In the genomic region with DNA sequence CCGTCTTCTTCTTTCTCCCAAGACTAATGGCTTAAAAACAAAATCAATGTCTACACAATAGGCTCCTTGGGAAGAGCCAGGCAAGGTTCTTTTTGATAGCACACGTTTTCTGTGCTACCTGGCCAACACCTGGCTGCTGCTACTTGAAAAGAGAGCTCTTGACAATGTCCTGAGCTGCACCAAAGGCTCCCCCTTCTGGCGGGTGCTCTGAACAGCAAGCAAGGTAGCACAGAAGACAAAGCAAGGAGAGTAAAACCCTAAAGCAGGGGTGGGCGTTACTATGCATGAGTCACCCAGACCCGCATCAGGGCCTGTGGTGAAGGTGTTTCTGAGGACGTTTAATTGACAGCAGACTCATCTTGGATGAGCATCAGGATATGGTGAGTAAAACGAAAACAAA, we compare ENCODE assay signal across 10 mouse cellular contexts. TPM values are rescaled to one million over a fixed set of nuclear protein-coding genes. Genes with fewer than 3 reads are reported as not detected.
DNase-seq lines count a peak whose midpoint lies in the region; ATAC-seq lines count a peak whose summit lies in the region.
"Had no signal": no experiment of that assay in that cellular context is flagged by ENCODE, and none has a peak within 500 bp of the region (broad histone marks: within the 10 kb centered on the region; RNA-seq: fewer than 3 reads in every experiment).

No protein-coding gene starts in this region.

- H3K4me2 ChIP-seq in forebrain, embryonic 11.5 days (ENCODE audit: low read depth, low read length, severe bottlenecking), result no peak overlapping the region
- no peak overlapping the region for H3K4me2 ChIP-seq in forebrain, embryonic 13.5 days
- H3K4me2 ChIP-seq in midbrain, embryonic 13.5 days (replicated peaks), result no peak overlapping the region

- no peaks in the 10 kb centered on the region for H3K27me3 ChIP-seq in forebrain, embryonic 11.5 days (ENCODE audit: control insufficient read depth, insufficient read depth, low read length)
- H3K27me3 ChIP-seq in forebrain, embryonic 13.5 days, result no peaks in the 10 kb centered on the region
- no peaks in the 10 kb centered on the region for H3K27me3 ChIP-seq in midbrain, embryonic 10.5 days (ENCODE audit: low read depth, poor library complexity, severe bottlenecking)
- no peaks in the 10 kb centered on the region for H3K27me3 ChIP-seq in midbrain, embryonic 13.5 days

- H3K36me3 ChIP-seq in forebrain, embryonic 11.5 days (ENCODE audit: control insufficient read depth, insufficient read depth, low read length), result no peaks in the 10 kb centered on the region
- no peaks in the 10 kb centered on the region for H3K36me3 ChIP-seq in forebrain, embryonic 13.5 days (ENCODE audit: poor library complexity, severe bottlenecking)
- no peaks in the 10 kb centered on the region for H3K36me3 ChIP-seq in midbrain, embryonic 10.5 days
- H3K36me3 ChIP-seq in midbrain, embryonic 13.5 days, result no peaks in the 10 kb centered on the region

- H3K27ac ChIP-seq in forebrain, embryonic 11.5 days (ENCODE audit: low read depth, low read length), result no peak overlapping the region
- H3K27ac ChIP-seq in forebrain, embryonic 13.5 days, result no peak overlapping the region
- H3K27ac ChIP-seq in midbrain, embryonic 10.5 days (replicated peaks), result no peak overlapping the region
- no peak overlapping the region for H3K27ac ChIP-seq in midbrain, embryonic 13.5 days

- H3K9me3 ChIP-seq in forebrain, embryonic 11.5 days (ENCODE audit: control insufficient read depth, low read length), result no peaks in the 10 kb centered on the region
- no peaks in the 10 kb centered on the region for H3K9me3 ChIP-seq in forebrain, embryonic 13.5 days (replicated peaks)
- H3K9me3 ChIP-seq in midbrain, embryonic 10.5 days (replicated peaks), result no peaks in the 10 kb centered on the region
- H3K9me3 ChIP-seq in midbrain, embryonic 13.5 days, result no peaks in the 10 kb centered on the region

- no peak for ATAC-seq in forebrain, embryonic 11.5 days (replicated peaks; ENCODE audit: low FRiP score)
- no peak for ATAC-seq in forebrain, embryonic 13.5 days
- no peak for ATAC-seq in midbrain, embryonic 13.5 days

- H3K4me3 ChIP-seq in forebrain, embryonic 11.5 days (ENCODE audit: low read depth, low read length), result no peak overlapping the region
- no peak overlapping the region for H3K4me3 ChIP-seq in forebrain, embryonic 13.5 days
- no peak overlapping the region for H3K4me3 ChIP-seq in midbrain, embryonic 10.5 days
- no peak overlapping the region for H3K4me3 ChIP-seq in midbrain, embryonic 13.5 days (replicated peaks)
- H3K4me3 ChIP-seq: myocyte had no signal

- DNase-seq in forebrain, embryonic 11.5 days (ENCODE audit: low spot score), result peak; percentile 58
- peak; percentile 36 for DNase-seq in midbrain, embryonic 10.5 days (ENCODE audit: low spot score)
- peak; percentile 17 for DNase-seq in adrenal gland, postnatal 25 days
- peak; percentile 40 to 55 for DNase-seq in kidney, postnatal 4 days
- peak; percentile 52 for DNase-seq in testis, postnatal 10 days (ENCODE audit: low spot score)
- DNase-seq in heart, adult 9 months (ENCODE audit: low spot score in 2 of 2), result no peak

- no peaks in the 10 kb centered on the region for H3K4me1 ChIP-seq in forebrain, embryonic 11.5 days (replicated peaks; ENCODE audit: control insufficient read depth, insufficient read depth, low read length)
- H3K4me1 ChIP-seq in forebrain, embryonic 13.5 days, result no peaks in the 10 kb centered on the region
- no peaks in the 10 kb centered on the region for H3K4me1 ChIP-seq in midbrain, embryonic 10.5 days
- no peaks in the 10 kb centered on the region for H3K4me1 ChIP-seq in midbrain, embryonic 13.5 days (replicated peaks)

- WGBS in forebrain, embryonic 11.5 days, result 43% methylated on average over 7 of the region's 7 CpGs
- WGBS in forebrain, embryonic 13.5 days, result 43% methylated on average over 7 of the region's 7 CpGs
- 42% methylated on average over 7 of the region's 7 CpGs for WGBS in midbrain, embryonic 10.5 days
- 45% methylated on average over 7 of the region's 7 CpGs for WGBS in midbrain, embryonic 13.5 days

- no peak overlapping the region for H3K9ac ChIP-seq in forebrain, embryonic 11.5 days (ENCODE audit: low read length)
- H3K9ac ChIP-seq in forebrain, embryonic 13.5 days, result no peak overlapping the region
- H3K9ac ChIP-seq in midbrain, embryonic 13.5 days (replicated peaks), result no peak overlapping the region

RNA-seq across cellular contexts. Expression of a gene that starts 49.5 kb away (rescaled TPM):
- 0.04 TPM in 1 of 2 replicates, not detected in the other for polyA plus RNA-seq in forebrain, embryonic 11.5 days (2014; fragmentation: Nextera tagmentation; extraction: Ambion mirVana)
- polyA plus RNA-seq in forebrain, embryonic 13.5 days (2015; fragmentation: Nextera tagmentation; extraction: Ambion mirVana), result 0.13 TPM in 1 of 2 replicates, not detected in the other
- 0.19 TPM in 1 of 2 replicates, not detected in the other for polyA plus RNA-seq in midbrain, embryonic 10.5 days (2016; fragmentation: Nextera tagmentation; extraction: Ambion mirVana)
- polyA plus RNA-seq in midbrain, embryonic 13.5 days (2015; fragmentation: Nextera tagmentation; extraction: Ambion mirVana), result 0.03 and 0.04 TPM in 2 replicates
- total RNA-seq in adrenal gland, postnatal 25 days (2021), result not detected in 2 replicates
- total RNA-seq: adrenal gland, adult 18-20 months had no signal

RNA-seq across cellular contexts. Expression of a gene that starts 56.7 kb away (rescaled TPM):
- polyA plus RNA-seq in forebrain, embryonic 11.5 days (2014; fragmentation: Nextera tagmentation; extraction: Ambion mirVana), result 1.1 and 1.5 TPM in 2 replicates
- polyA plus RNA-seq in forebrain, embryonic 13.5 days (2015; fragmentation: Nextera tagmentation; extraction: Ambion mirVana), result 0.30 and 0.38 TPM in 2 replicates
- 0.21 and 0.36 TPM in 2 replicates for polyA plus RNA-seq in midbrain, embryonic 10.5 days (2016; fragmentation: Nextera tagmentation; extraction: Ambion mirVana)
- 0.15 and 0.17 TPM in 2 replicates for polyA plus RNA-seq in midbrain, embryonic 13.5 days (2015; fragmentation: Nextera tagmentation; extraction: Ambion mirVana)
- not detected in 2 replicates for total RNA-seq in adrenal gland, postnatal 25 days (2021)
- total RNA-seq: adrenal gland, adult 18-20 months had no signal

Comparison
In these comparisons a context has a peak if more than half of its experiments do, and no peak if none do; other contexts are left out.
1. DNase-seq: peak in forebrain, embryonic 11.5 days (single experiment), midbrain, embryonic 10.5 days (single experiment), adrenal gland, postnatal 25 days (single experiment), kidney, postnatal 4 days (2 of 2) and testis, postnatal 10 days (single experiment); none in heart, adult 9 months (0 of 2).